18 mouse cellular contexts compared by ENCODE assay signal in genomic region chr15:22046877-22047478, GRCm38 (mm10).
"Had no signal": no experiment of that assay in that cellular context is flagged by ENCODE, and none has a peak within 500 bp of the region (broad histone marks: within the 10 kb centered on the region; RNA-seq: fewer than 3 reads in every experiment).

No protein-coding gene starts in this region.

- H3K4me2 ChIP-seq: kidney, embryonic 15.5 days; midbrain, embryonic 11.5 days had no signal

- ATAC-seq: intestine, postnatal 0 days had no signal

- H3K27ac ChIP-seq: kidney, embryonic 15.5 days; left cerebral cortex, adult 2 months; stomach, postnatal 0 days had no signal

- H3K4me3 ChIP-seq: kidney, embryonic 15.5 days; left cerebral cortex, adult 2 months had no signal

- H3K36me3 ChIP-seq: kidney, embryonic 15.5 days had no signal

- H3K27me3 ChIP-seq: kidney, embryonic 15.5 days had no signal

- DNase-seq: kidney, adult 2 months; kidney, postnatal 10 days; kidney, postnatal 36 days; layer of hippocampus, postnatal 36 days; lung, adult 2 months; lung, postnatal 14 days; lung, postnatal 4 days; midbrain, embryonic 14.5 days; right cerebral cortex, adult 18-20 months; right cerebral cortex, postnatal 14 days; right cerebral cortex, postnatal 4 days; thymus, adult 2 months; thymus, postnatal 14 days had no signal

- H3K9ac ChIP-seq: kidney, embryonic 15.5 days had no signal

- H3K4me1 ChIP-seq: kidney, embryonic 15.5 days had no signal

- H3K9me3 ChIP-seq: kidney, embryonic 15.5 days had no signal
